Mouse (Mus musculus): Measurements from ENCODE around the gene Naglu.
"Not testable (repeated sequence)": the region's sequence is repeated elsewhere in the genome, so short reads cannot be mapped to it uniquely, and the experiment has no call there.

The Naglu gene

DNA sequence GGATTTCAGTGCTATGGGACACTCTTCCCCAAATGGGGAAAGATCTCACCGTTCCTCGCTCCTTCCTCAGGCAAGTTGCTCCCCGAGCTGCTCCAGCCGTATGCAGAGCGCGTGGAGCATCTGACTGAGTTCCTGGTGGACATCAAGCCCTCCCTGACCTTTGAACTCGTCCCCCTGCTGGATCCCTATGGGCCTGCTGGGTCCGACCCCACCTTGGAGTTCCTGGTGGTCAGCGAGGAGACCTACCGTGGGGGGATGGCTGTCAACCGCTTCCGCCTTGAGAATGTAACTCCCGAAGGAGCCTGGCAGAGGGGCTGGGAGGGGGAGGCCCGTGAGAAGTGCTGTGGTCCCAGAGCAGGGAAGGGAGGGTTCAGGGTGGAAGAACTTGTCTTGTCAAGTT lies 14.4 kb downstream of the Naglu start:
- DNase-seq (ENCODE audit: low read depth): no peak

DNA sequence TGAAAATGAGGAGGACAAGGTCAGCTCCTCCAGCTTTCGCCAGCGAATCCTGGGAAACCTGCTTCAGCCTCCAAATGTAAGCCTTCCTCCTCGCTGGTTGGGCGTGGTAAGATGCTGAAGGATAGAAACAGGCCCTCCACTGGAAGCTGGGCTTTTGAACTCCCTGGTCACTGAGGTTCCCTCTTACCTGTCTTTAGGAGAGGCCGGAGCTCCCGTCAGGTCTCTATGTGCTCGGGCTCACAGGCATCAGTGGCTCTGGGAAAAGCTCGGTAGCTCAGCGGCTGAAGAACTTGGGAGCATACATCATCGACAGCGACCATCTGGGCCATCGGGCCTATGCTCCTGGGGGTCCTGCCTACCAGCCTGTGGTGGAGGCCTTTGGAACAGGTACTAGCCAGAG lies 15.0 kb downstream of the Naglu start:
- DNase-seq (ENCODE audit: low read depth): no peak

DNA sequence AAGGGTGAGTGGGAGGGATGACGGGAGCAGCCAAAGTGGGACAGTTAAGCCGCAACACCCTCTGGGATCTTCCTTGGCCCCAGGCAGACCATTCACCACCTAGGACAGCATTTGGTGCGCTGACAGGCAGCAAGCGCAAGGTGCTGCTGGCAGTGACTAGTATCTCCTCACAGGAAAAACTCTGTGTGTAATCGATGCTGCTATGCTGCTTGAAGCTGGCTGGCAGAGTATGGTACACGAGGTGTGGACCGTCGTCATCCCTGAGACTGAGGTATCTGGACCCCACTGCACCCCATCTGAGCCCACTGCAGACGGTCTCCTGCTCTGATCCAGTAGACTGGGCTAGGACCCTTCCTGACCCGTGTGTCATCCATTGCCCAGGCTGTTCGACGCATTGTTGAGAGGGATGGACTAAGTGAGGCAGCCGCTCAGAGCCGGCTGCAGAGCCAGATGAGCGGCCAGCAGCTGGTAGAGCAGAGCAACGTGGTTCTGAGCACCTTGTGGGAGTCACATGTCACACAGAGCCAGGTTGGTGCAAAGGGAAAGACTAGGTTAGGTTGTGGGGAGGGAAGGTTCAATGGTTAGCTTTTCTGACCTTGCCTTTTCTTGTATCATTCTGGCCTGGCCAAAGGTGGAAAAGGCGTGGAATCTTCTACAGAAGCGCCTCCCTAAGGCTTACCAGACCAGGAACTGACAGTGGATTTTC lies 16.0 kb downstream of the Naglu start:
- DNase-seq (ENCODE audit: low read depth): no peak

DNA sequence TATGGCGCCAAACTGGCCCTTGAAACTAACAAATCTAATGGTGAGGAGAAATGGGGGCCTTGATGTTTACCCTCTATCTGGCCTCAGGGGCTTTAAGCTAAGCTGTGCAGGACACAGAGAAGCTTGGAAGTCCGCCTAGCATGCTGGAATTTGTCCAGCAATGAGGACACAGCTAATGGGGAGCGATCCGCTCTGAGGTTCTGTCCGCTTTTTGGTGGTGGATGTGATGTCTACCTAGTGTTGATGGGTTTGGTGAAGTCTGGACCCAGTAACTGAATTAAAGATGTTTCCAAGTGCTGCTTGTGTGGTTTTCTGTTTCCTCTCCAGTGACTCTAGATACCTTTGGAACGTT lies 16.5 kb downstream of the Naglu start:
- DNase-seq (ENCODE audit: low read depth): no peak

DNA sequence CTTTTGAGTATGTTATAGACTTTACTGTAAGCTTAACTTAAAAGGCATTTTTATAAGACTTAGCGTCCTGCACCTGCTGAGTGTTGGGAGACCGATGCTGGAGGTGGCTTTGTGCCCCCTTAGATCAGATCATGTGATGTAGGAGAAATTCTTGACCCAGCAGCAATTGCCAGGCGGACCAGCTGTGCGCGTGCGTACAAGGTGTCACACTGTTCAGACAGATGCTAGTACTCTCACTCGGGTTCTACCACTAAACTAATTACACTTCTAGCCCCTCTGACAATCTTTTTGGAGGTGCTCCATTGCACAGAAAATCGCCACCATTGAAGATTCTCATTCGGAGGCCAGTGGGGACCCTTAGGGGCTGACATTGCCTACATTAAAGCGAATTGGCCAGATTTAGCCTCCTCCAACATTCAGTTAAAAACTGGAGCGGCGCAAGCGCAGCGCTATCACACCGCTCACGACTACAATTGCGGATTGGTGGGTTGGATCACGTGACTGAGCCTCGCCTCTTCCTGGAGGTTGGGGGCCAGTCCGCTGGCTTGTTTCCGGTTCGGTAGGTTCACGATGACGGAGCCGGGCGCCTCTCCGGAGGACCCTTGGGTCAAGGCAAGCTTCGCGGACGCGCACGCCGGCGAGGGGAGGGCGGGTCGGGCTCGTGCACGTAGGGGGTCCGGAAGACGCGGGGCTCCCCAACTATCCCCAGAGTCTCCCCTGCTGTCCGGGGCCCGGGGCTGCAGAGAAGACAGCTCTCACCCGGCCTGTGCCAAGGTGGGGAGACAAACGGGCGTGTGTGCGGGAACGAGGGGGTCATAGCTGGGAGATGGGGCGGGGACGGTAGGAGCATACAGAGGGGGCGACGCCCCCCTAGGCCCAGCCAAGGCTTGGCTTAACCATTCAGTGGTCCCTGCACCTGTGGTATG lies 17.2 kb downstream of the Naglu start, which contains the start of gene Mlx:
Mlx (plus strand) TSS at position 522 of the 926 bp plus-strand sequence.
- peak; percentile 95 for DNase-seq (ENCODE audit: low read depth)

DNA sequence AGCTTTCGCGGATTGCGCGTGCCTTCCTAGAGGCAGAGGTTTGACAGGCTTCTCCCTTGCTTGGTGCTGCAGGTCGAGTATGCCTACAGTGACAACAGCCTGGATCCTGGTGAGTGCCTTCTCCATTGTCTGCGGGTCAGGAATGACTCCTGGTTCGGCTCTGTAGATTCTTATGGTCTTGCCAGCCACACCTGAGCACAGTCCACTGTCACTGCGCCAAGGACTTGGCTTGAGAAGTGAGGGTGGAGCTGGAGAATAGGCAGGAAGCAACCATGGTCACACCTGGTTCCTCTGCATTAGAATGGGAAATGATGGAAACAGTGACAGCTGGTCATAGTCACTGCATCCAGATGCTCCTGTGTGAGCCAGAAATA lies 17.9 kb downstream of the Naglu start:
- peak; percentile 6 for DNase-seq (ENCODE audit: low read depth)

DNA sequence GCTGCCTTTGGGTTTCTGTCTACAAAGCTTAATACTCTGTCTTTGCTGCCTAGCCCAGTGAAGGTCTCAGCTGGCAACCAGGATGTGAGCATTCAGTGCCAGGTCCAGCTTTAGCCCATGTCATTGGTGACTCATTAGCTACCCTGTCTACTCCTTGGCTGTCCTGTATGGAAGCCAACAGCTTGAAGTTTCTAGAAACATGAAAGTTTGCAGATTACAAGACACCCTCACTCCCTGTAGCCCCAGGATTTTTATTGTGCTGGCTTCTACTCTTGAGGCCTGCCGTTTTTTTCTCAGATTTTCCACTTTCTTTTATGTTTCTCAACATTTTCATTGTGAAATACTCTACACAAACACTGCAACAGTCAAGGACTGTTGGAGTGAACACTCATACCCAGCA lies 20.1 kb downstream of the Naglu start:
- peak; percentile 19 for DNase-seq (ENCODE audit: low read depth)

DNA sequence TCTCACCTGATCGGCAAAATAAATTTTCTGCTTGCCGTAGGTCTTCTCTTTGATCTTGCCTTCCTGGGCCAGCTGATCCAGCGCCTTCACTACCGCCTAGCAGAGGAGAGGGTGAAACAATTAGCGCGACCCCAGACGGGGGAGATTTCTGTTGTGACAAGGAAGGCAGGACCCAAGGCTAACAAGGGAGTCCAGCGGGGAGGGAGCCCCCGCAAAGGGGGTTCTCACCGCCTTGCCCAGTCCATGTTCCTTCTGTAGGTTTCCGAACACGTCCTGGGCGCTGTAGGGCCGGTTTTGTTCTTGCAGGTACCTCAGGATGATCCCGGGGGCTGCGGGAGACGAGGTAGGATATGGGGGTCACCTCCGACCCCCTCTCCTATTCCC lies 25.1 kb downstream of the Naglu start:
- DNase-seq (ENCODE audit: low read depth): no peak

DNA sequence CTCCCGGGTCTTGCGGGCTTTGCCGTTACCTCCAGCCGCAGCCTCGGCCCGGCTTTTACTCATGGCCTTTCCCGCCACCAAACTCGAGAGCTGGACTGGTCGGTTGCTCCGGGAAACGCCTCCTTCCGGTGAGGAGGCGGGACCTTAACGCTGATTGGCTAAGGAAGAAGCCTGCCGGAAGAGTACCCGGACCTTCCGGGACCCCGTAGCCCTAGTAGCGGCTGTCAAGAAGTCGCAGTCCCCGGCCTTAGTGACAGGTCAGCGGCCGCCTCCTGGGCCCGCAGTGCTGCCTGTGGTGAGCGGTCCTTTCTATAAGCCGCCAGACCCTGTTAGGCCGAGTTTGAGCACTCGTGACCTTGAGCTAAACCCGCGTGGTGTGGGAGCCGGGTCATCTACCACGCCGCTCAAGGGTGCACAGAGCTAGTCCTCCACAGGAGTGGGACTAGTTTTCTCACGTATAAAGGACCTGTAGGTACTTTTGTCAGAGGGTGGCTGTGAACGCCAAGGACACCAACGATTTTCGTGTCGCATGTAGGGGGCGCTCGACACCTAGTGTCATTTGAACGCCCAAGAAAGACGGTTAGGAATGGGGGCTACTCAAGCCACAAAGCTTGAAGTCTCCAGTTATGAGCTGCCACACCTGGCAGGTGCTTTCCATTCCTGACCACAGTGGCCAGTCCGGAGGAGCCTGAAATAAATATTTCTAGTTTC lies 25.7 kb downstream of the Naglu start, which contains the start of gene Psmc3ip:
Psmc3ip (minus strand) TSS at position 123 of the 711 bp plus-strand sequence.
- DNase-seq (ENCODE audit: low read depth): peak; percentile 97

DNA sequence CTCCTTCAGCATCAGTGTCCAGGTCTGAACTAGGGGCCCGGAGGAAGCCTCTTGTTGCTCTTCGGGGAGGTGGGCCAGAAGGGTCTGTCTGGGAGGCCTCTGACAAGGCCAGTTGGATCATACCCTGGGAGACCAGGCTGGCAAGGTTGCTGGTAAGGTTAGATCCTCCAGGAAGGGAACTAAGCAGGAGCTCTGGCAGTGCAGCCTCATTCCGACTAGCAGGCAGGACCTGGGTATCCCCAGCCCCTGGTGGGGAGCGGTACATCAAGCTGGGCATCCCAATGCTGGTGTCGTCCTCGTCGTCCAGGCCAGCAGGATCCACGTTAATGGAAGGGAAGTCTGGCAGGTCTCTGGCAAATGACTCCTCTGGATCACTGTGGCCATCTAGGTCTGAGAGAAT lies 28.4 kb downstream of the Naglu start:
- no peak for DNase-seq (ENCODE audit: low read depth)

DNA sequence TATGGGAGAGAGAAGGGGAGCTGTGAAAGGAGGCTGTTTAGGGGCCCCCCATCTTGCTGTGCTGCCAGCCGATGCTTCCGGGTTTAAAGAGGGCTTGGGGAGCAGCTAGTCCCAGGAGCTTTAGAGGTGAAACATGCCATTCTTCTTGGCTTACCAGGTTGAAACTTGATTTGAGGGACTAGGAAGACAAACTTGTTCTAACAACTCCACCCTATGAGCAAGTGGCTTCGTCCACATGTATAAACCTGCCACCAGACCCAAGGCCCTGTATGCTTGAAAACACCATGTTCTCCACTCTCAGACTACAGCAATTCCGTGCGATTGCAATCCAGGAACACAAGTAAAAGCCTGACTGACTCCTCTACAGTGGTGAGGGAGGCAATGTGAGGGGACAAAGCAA lies 33.2 kb downstream of the Naglu start:
- DNase-seq (ENCODE audit: low read depth): no peak

DNA sequence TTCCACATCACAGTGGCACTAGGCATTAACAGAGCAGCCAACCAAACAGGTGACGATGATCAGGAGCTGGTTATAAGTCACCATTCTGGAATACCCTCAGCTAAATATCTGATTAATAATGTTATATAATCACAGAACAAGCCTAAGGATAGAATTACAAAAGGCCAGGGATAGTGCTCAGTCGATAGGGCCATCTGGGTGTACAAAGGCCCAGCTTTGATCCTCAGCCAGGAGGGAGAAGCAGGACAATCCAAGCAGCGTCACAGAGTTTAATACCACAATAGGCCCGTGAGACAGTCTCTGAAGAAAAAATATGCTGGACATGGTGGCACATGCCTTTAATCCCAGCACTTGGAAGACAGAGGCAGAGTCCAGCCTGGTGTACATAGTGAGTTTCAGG lies 39.5 kb downstream of the Naglu start:
- DNase-seq (ENCODE audit: low read depth): no peak

DNA sequence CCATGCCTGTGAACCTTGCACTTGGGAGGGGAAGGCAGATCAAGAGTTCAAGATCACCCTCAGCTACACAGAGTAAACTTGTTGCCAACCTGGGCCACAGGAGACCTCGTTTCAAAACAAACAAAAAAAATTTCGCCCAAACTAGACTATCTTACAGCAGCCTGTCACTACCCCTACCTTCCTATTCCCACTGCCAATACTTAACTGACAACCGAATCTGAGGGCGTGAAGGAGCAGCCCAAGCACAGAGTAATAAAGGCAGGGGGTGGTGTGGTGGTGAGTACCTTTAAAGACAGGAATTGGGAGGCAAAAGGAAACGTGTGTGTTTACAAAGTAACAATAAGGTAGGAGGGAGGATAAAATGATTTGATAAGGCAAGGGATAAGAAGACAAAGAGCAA lies 40.9 kb downstream of the Naglu start:
- DNase-seq (ENCODE audit: low read depth): no peak

DNA sequence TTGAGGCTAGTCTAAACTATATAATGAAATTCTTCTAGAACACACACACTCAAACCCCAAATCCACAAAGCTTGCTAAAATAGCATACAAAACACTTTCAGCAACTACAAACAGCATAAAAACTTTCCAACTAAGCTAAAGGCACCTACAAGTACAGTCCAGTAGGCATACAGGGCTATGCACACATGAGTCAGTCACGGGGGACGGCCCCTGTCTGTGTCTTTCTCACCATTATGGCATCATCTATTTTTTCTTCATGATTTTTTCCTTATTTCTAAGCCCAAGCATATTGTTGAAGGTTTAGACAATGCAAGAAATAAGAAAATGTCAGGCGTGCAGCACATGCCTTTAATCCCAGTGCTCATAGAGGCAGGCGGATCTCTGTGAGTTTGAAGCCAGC lies 41.4 kb downstream of the Naglu start:
- no peak for DNase-seq (ENCODE audit: low read depth)

DNA sequence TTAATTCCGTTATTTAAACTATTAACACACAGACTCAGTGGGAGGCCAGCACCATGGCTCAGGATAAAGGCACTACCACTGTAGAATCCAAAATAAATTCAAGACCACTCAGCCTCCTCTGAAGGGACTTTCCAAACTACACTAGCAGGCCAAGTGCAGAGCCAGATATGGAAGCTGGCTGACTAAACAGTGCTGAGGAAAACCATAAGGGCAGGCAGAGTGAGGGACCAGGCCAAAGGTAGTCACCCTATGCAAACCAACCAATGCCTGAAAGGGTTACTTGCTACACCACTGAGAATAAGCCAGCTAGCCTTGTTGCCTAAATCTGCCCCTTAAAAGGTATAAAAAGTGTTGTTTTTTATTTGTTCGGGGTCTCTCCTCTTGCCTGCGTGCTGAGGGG lies 42.4 kb downstream of the Naglu start:
- DNase-seq (ENCODE audit: low read depth): no peak

DNA sequence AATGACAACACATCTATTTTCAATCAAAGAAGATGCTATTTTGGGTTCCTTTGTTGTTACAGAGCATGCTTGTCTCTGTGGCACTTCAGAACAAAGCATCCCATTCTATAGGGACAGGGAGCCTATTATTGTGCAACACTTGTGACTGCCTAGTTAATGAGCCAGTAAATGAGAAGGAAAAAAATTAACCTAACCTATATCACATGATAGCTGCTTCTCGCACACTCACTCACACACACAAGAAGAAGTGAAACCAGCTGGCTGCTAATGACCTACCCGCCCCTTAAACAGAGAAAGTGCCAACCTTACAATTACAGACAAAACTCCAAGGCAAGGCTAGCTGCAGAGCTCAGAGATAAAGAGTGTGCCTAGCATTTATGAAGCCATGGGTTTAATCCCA lies 45.8 kb downstream of the Naglu start:
- DNase-seq (ENCODE audit: low read depth): no peak

DNA sequence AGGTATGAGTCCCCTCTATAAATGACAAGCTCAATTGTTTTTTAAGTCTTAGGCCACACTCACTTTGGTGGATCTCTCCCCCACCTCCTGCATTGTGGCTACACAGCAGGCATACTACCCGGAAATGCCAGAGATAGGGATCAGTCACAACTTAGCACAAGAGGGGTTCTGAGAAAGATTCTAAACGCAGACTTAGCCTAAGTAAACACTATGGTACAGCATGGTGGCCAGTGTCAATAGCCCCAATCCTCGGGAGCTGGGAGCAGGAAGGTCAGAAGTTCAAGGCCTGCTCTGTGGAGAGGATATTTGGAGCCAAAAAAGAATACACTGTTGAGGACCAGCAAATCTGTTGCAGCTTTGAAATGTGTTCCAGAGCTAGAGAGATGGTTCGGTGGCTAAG lies 48.3 kb downstream of the Naglu start:
- DNase-seq (ENCODE audit: low read depth): no peak

DNA sequence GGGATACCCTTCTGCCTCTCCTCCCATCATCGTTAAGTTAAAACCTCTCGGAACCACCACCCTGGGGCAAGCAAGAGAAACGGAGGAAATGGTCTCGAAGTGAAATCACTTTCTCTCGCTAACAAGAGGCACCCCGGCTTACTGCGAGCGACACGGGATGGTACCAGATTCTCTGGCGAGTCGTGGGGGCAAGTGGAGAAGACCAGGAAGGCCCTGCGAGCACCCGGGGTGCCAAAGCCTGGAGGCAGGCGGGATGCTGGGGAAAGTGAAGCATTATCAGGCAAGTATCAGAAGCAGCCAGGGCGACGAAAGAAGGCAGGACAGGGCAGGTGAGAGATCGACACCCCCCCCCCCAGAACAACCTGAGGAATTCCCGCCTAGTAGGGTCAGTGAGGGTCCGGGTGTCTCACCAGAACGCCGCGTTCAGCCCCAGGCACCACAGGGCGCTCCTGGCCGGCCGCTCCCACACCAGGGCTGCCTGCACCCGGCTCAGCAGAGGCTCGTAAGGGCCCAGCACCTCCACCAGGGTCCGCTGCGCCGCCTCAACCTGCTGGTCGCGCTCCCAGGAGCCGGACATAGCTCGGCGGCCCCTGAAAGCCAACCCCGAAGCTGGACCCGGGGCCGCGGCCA lies 49.4 kb downstream of the Naglu start:
- peak; percentile 33 for DNase-seq (ENCODE audit: low read depth)

DNA sequence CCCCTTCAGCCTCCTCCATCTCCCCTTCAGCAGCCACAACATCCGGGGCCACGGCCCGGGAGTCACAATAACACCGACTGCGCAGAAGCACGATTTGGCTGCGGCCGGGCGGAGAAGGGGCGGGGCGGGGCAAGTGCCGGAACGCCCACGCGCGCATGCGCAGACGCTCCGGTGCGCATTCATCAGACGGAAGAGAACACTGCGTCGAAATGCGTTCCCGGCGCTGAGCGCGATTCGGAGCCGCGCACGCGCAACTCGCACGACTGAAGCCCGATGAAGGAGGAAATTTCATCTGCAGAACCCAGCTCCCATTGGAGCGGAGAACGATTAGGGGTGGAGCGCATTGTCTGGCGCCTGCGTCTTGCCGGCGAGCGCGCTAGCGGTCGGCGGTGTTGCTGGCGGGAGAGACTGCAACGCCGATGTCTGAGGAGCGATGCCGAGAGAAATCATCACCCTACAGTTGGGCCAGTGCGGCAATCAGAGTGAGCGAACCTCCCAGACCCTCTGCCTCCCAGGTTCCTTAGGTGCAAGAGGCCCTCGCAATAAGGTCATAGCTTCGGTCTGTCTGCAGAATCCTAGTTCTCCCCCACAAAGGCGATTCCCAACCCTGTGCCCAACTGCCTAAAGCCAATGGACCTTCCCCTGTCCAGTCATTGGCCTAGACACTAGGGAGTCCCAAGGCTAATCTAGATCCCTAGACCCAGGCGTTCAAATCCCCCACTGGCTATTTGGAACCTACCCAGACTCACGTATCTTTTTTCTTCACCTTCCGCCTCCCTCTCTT lies 50.1 kb downstream of the Naglu start, which contains the start of the genes Retreg3 and Tubg1:
Retreg3 (minus strand) TSS at position 133 of the 784 bp plus-strand sequence.
Tubg1 (plus strand) TSS at position 178 of the 784 bp plus-strand sequence.
- peak; percentile 100 for DNase-seq (ENCODE audit: low read depth)

DNA sequence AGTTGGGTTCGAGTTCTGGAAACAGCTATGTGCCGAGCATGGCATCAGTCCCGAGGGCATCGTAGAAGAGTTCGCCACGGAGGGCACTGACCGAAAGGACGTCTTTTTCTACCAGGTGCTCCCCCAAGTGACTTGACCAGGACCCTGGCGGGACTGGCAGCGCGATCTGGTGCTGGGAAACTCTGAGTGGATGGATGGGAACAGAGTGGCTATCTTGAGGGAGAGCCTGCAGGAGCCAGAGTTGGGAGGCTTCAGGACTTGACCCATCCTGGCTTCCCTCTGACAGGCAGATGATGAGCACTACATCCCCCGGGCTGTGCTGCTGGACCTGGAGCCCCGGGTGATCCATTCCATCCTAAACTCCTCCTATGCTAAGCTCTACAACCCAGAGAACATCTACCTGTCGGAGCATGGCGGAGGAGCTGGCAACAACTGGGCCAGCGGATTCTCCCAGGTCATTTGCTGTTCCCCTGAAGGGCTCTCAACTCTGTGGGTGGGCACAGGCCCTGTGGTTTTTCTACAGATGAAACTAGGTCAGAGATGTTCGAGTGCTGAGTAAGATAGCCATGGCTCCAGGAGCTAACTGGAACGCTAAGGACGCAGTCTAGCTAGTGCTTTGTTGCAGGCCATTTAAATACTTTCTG lies 50.9 kb downstream of the Naglu start:
- no peak for DNase-seq (ENCODE audit: low read depth)

DNA sequence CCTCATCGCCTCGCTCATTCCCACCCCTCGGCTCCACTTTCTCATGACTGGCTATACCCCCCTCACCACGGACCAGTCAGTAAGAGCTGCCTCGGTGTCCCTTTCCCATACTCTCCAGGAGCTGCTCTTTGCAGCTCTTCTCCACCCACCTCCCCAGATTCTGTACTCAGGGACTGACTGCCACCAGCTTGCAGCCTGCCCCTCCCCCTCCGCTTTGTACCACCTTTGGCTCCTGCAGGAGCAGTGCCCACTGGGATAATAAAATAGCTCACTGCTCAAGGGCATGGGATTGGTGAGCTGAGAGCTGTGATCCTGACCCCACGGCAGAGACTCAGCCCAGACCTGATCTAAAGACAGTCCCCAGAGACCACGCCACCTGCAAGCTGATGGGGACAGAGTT lies 54.7 kb downstream of the Naglu start:
- DNase-seq (ENCODE audit: low read depth): not testable (repeated sequence)
